17 mouse cellular contexts compared by ENCODE assay signal in the genomic region with DNA sequence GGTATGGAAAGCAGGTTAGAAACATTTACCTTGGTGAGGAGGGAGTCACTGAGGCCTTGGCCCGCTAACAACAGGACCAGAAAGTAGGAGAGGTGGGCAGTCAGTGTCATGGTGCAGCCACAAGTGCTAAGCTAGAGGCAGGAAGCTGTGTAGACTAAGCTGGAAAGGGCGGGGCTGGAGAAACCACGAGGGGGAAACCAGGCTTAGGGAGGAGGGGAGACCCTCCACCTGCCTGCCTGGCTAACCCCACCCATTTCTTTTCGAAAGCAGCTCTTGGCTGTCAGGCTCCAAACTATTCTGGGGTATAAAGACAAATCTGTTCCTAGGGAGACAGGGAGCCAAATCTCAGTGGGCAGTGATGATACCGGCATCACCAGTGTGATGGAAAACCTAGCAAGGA. TPM values are rescaled to one million over a fixed set of nuclear protein-coding genes. Genes with fewer than 3 reads are reported as not detected.
DNase-seq lines count a peak whose midpoint lies in the region; ATAC-seq and TF ChIP-seq lines count a peak whose summit lies in the region.
"Had no signal": no experiment of that assay in that cellular context is flagged by ENCODE, and none has a peak within 500 bp of the region (broad histone marks: within the 10 kb centered on the region; RNA-seq: fewer than 3 reads in every experiment).

A gene (minus strand): TSS at position 134 of the 400 bp plus-strand sequence.

- no peaks in the 10 kb centered on the region; the same call in 1 of the 2 replicates for H3K4me1 ChIP-seq in intestine, embryonic 15.5 days (replicated peaks)
- no peaks in the 10 kb centered on the region for H3K4me1 ChIP-seq in intestine, postnatal 0 days (replicated peaks; ENCODE audit: control insufficient read depth, insufficient read depth, low read length)
- H3K4me1 ChIP-seq in bone marrow, adult 2 months (ENCODE audit: control insufficient read depth, insufficient read depth, low read length), result no peaks in the 10 kb centered on the region

- DNase-seq in naive thymus-derived CD4-positive, alpha-beta T cell, adult 2 months (ENCODE audit: low read depth), result peak; percentile 63
- DNase-seq in thymus, postnatal 4 days, result peak; percentile 77
- no peak for DNase-seq in urinary bladder, postnatal 36 days (ENCODE audit: low spot score in 2 of 2)
- no peak for DNase-seq in frontal cortex, postnatal 14 days (ENCODE audit: low spot score in 2 of 2)
- DNase-seq in cerebellum, adult 11 months, result no peak
- DNase-seq: cerebellum, postnatal 14 days; forebrain, postnatal 0 days; gastrocnemius, postnatal 25 days; heart, postnatal 4 days; kidney, adult 18-20 months had no signal

- no peak for TF ChIP-seq CTCF in intestine, postnatal 0 days (IDR thresholded peaks at IDR 0.05; ENCODE audit: low read depth)
- TF ChIP-seq CTCF in bone marrow, adult 2 months (IDR thresholded peaks at IDR 0.05; ENCODE audit: control insufficient read depth, insufficient read depth, low read length), result no peak

- H3K27me3 ChIP-seq in intestine, embryonic 15.5 days (replicated peaks), result no peaks in the 10 kb centered on the region
- no peaks in the 10 kb centered on the region for H3K27me3 ChIP-seq in intestine, postnatal 0 days (replicated peaks; ENCODE audit: control insufficient read depth, insufficient read depth, low read length)
- H3K27me3 ChIP-seq: CH12.LX; lung, embryonic 15.5 days; neural tube, embryonic 13.5 days had no signal

- ATAC-seq in intestine, embryonic 15.5 days, result no peak
- ATAC-seq in intestine, postnatal 0 days, result no peak
- ATAC-seq: forebrain, postnatal 0 days had no signal

- H3K27ac ChIP-seq in intestine, embryonic 15.5 days, result no peak within 1 kb of the TSS
- H3K27ac ChIP-seq in intestine, postnatal 0 days (ENCODE audit: low read depth, low read length), result no peak within 1 kb of the TSS
- no peak within 1 kb of the TSS for H3K27ac ChIP-seq in bone marrow, adult 2 months (ENCODE audit: control insufficient read depth, insufficient read depth, low read depth, low read length, poor library complexity)
- H3K27ac ChIP-seq: lung, embryonic 15.5 days; midbrain, embryonic 10.5 days; neural tube, embryonic 13.5 days had no signal

- H3K4me2 ChIP-seq in intestine, embryonic 15.5 days (replicated peaks), result no peak within 1 kb of the TSS
- H3K4me2 ChIP-seq in intestine, postnatal 0 days (replicated peaks; ENCODE audit: low read depth), result no peak within 1 kb of the TSS
- H3K4me2 ChIP-seq: lung, embryonic 15.5 days; neural tube, embryonic 13.5 days had no signal

- WGBS in intestine, embryonic 15.5 days, result 46% methylated on average over 5 of the region's 5 CpGs
- 47% methylated on average over 5 of the region's 5 CpGs for WGBS in intestine, postnatal 0 days
- WGBS in bone marrow, adult 2 months, result 13% methylated on average over 5 of the region's 5 CpGs

- TF ChIP-seq POLR2A in bone marrow, adult 2 months (IDR thresholded peaks at IDR 0.05; ENCODE audit: borderline replicate concordance, control insufficient read depth, low read depth, low read length), result no peak

- H3K9me3 ChIP-seq in intestine, embryonic 15.5 days, result no peaks in the 10 kb centered on the region
- no peaks in the 10 kb centered on the region for H3K9me3 ChIP-seq in intestine, postnatal 0 days (ENCODE audit: control insufficient read depth)
- H3K9me3 ChIP-seq: lung, embryonic 15.5 days; midbrain, embryonic 10.5 days; neural tube, embryonic 13.5 days had no signal

- H3K36me3 ChIP-seq in intestine, embryonic 15.5 days, result peaks cover 23% of the 10 kb centered on the region; the same call in 1 of the 2 replicates
- peaks cover 42% of the 10 kb centered on the region for H3K36me3 ChIP-seq in intestine, postnatal 0 days (ENCODE audit: control insufficient read depth, insufficient read depth)

- no peak within 1 kb of the TSS for H3K4me3 ChIP-seq in intestine, embryonic 15.5 days (replicated peaks)
- H3K4me3 ChIP-seq in intestine, postnatal 0 days (ENCODE audit: low read depth, low read length), result no peak within 1 kb of the TSS
- H3K4me3 ChIP-seq in bone marrow, adult 2 months (replicated peaks; ENCODE audit: control insufficient read depth, low read depth, low read length), result no peak within 1 kb of the TSS
- H3K4me3 ChIP-seq: lung, embryonic 15.5 days; midbrain, embryonic 10.5 days; neural tube, embryonic 13.5 days had no signal

- H3K9ac ChIP-seq in intestine, embryonic 15.5 days, result 0 out of 2 replicates have a peak within 1 kb of the TSS, but pooled peaks have one; percentile 17
- no peak within 1 kb of the TSS for H3K9ac ChIP-seq in intestine, postnatal 0 days (ENCODE audit: low read depth, low read length)
- H3K9ac ChIP-seq: forebrain, postnatal 0 days; lung, embryonic 15.5 days; neural tube, embryonic 13.5 days had no signal

RNA-seq across cellular contexts. Expression of the gene that starts here (rescaled TPM):
- polyA plus RNA-seq in intestine, embryonic 15.5 days (2015; fragmentation: Nextera tagmentation; extraction: Ambion mirVana), result 2.1 and 2.9 TPM in 2 replicates
- 0.85 and 0.92 TPM in 2 replicates for polyA plus RNA-seq in intestine, postnatal 0 days (2015; fragmentation: Nextera tagmentation; extraction: Ambion mirVana)
- polyA plus RNA-seq in bone marrow, adult 2 months (2011; ENCODE audit: insufficient read depth, insufficient read length, low replicate concordance, missing spikeins), result 9.5 and 20.6 TPM in 2 replicates

Comparison
In these comparisons a context has a peak if more than half of its experiments do, and no peak if none do; other contexts are left out.
1. DNase-seq: peak in naive thymus-derived CD4-positive, alpha-beta T cell, adult 2 months (single experiment) and thymus, postnatal 4 days (single experiment); none in urinary bladder, postnatal 36 days (0 of 2), frontal cortex, postnatal 14 days (0 of 2) and cerebellum, adult 11 months (single experiment).